Mouse (Mus musculus): Measurements from ENCODE around the gene Gli3.

Gene Gli3

DNA sequence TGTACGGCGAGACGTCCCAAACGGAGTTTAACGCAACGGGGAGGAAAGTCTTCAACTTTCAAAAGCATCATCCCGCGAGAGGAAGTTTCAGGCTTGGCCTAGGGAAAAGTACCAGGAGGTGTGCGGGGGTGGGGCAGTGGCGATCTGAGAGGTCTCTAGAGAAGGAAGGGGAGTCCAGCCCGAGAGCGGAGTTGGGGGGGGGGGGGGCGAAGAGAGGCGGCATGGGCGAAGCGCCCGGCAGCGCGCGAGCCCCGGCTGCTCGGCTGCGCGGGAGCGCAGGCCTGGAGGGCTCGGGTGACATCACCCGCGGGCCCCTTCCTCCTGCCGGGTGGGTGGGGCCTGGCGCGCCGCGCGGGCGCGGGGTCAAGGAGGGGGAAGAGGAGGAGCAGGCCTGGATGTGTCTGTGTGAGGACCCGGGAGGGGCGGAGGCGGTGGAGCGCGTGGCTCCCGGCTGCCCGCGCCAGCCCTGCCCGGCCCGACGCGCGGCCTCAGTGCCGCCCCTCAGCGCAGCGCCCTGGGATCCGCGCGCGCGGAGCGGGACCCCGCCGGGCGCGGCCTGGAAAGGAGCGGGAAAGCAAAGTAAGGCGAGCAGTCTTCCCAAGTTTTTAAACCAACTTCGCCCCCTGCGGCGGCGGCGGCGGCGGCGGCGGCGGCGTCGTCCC, at the start of gene Gli3:
Gene Gli3, plus strand, starts transcription at position 406 of the 662 bp plus-strand sequence.
- peak; percentile 95 for DNase-seq

DNA sequence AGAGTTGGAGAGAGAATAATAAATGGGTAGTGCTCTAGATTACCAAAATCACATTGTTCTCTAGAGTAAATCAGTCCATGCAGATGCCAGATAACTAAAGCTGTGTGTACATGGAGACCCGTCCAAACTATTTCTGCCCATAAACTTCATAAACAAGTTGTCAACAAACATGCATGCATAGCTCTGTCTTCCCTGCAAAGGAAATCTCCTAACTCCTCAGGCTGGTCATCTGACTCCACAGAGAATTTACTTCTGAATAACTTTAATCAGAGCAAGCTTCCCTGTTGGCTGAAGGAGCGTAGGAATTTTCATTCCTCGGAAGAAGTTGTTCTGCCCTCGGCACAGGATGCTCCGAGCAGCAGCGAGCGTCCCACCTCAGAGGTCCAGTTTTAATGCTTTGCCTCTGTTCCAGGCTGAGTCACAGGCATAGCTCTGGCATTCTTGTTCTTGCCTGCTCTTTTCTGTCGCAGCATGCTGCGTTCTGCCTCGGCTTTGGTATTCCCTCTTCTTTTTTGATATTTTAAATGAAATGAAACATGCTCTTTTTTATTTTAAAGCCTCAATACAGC, 41.8 kb upstream of the Gli3 start:
- no peak for DNase-seq

DNA sequence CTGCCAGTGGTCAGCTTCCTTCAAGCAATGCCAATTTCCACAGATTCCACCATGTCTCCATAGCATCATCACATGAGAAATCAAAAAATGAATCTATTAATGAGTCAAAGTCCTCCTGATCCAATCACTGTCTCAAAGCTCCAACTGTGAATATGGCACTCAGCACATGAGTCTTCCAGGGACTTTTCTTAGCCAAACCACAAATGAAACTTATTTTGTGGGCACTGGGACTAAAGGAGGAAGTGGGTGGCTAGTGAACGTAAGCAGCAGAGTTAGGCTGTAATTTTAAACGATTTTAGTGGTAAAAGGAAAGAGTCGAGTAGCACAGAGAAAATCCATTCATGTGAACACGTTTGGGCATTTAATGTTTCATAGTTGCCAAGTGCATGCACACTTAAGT, 21.0 kb upstream of the Gli3 start:
- no peak for DNase-seq

DNA sequence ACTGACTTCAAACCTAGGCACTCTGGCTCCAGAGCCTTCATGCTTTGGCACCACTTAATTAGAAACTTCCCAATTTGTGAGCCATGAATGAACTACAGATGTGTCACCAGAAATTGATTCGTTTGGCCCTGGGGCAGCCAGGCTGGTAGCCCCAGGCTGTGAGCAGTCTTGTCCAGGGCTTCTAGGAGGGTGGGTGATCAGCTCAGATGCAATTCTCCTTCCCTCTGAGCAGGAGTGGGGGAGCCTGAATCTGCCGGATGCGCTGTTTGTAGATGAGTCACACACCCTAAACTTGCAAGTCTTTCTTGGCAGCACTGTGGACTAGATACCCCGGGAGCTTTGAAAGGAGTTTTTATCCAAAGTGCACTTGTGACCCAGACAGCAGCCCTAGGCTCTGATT, 18.7 kb upstream of the Gli3 start:
- DNase-seq, result no peak

DNA sequence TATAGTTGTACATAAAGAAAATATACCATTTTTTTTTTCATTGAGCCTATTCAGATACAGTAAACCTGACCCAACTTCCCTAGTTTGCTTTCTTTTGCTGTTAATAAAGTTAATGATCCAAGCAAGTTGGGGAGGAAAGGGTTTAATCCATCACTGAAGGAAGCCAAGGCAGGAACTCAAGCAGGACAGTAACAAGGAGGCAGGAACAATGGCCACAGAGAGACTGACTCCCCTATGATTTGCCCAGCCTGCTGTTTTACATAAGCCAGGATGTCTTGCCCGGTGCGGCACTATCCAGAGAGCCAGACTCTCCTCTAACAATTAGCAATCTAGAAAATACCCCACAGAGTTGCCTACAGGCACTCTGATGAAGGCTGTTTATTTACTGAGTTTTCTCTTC, 17.4 kb upstream of the Gli3 start:
- no peak for DNase-seq

DNA sequence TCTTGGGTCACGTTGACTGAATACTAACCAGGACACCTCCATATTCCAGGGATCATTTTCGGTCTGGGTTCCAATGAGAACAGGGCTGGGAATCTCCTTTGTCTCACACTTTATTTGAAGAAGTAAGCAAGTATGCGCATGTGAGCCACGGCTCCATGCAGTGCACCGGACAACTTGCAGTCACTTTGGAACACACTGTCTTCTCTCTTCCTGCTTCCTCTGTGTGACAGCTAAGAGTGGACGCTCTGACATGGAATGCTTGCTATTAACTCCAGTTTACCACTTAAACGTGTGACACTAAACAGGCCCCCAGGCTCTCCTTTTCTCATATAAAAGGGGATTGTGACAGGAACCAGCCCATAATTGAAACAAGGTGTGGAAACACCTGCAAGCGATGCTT, 17.0 kb upstream of the Gli3 start:
- DNase-seq, result no peak

DNA sequence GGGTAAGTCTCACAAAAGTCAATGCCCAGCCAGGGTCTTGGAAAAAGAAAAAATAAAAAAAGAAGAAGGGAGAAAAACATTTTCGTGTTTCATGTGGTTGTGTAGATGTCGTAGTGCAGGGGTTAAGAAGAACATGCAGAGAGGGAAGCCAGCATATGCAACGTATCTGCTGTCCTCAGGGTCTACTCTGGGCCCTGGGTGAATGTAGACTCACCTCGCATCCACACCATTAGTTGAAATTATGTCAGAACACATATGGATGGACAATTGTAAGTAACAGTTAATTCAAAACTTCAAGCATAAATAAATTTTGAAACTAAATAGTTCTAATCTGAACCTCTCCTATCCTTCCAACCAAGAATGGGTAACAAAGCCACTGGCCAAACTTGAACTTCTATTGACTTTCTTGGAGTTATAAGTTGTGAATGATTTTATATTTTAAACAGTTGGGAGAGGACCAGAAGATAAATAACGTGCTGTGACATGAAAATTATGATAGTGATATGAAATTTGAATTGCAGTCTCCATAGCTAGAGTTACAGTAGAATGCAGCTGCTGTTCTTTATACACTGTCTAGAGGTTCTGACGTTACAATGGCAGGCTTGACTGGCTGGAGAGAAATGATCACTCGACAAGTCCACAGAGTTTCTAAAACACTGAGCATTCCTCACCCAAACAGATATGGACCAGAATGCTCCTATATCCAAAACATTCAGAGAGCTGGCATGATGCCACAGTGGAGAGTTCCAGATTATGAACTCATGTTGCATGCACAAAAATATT, 16.1 kb upstream of the Gli3 start:
- DNase-seq, result no peak

DNA sequence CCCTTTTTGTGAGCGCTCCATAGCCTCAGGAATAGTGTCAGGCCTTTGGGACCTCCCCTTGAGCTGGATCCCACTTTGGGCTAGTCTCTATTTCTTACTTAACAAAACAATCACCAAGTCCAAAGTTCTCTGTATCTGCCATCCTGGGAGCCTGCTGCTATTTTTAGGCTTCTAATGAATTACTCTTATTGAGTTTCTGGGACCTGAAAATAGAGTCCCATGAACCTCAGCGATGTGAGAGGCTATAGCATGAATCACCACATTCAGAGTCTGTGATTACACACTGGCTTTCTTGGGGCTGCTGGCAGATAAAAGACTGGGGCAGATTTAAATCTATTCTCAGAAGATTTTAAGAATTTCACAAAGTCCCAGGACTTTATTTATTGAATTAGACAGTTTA, 12.1 kb upstream of the Gli3 start:
- no peak for DNase-seq

DNA sequence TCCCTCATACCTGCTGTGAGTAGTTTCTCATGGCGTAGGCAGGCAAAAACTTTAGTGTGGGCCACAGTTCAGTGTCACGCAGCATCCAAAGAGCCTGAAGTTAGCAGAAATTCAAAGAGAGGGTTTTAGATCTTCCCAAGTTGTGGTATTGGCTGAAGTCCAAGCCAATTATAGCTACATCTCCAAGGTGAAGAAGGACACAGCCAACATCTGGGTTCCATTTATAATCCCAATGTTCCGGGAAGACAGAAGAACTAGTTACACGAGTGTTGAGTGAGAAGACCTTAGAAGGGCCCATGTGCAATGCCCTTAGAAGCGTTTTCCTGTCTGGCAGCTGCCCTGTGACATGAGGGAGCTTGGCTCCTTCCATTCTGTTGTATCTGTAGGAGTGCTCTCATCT, 5.2 kb upstream of the Gli3 start:
- DNase-seq, result no peak

DNA sequence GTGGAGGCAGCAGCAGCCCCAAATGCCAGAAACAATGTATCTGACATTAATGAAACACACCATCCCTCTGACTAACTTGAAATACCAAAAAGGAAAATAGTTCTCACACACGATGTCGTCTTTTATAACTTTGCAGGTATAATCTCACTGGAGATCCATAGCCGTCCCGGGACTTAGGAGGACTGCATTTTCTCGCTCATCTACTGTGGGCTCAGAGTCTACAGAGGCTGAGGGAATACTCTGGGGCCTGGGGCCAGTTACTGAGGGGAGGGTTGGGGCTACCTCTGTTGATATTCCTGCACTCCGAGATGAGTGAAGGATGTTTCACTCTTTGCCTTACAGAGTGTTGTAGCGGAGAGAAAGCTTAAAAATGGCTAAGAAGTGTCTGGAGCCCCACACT, 1.1 kb upstream of the Gli3 start:
- DNase-seq, result no peak

DNA sequence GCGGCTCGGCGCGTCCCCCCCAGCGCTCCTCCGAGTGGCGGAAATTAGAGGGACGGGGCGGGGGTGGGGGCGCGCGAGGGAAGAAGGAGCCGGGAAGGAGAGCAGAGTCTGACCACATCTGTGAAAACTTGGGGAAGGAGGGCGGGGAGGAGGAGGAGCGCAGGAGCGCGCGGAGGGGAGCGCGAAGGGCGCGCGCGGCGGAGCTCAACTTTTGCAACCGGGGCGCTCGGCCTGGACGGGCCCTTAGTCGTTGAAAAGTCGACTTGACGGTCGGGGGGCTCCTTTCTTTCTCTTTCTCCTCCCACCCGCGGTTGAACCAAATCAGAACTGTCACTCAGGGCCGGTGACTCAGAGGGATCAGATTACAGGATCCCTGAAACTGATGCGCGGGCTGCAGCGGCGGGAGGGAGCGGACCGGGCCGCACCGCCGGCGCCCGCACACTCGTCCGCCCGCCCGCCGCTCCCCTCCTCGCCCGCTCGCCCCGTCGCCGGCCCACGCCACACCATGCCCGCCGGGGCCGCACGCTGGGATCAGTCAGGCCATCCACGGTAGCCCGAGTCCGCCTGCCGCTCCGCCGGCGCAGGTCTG, 551 bp downstream of the Gli3 start:
- DNase-seq, result peak; percentile 87

DNA sequence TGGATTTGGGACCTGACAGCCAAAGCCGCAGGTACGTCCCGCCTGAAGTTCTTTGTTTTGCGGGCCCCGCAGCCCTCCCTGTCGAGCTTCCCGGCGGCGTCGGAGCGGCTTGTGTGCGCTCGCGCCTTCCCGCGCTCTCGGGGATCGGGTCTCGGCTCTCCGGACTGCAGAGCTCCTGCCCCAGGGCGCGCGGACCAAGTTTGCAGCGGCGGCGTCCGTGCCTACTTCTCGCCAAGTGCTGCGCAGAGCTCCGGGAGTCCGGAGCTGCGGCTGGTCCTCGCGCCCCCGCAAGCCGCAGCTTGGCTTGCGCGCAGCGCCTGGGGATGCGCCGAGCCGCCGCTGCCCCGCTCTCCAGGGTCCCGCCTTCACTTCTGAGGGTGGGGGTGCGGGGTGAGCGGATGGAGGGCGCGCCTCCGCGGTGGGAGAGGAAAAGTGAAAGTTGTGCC, 1.1 kb downstream of the Gli3 start:
- DNase-seq, result peak; percentile 64

DNA sequence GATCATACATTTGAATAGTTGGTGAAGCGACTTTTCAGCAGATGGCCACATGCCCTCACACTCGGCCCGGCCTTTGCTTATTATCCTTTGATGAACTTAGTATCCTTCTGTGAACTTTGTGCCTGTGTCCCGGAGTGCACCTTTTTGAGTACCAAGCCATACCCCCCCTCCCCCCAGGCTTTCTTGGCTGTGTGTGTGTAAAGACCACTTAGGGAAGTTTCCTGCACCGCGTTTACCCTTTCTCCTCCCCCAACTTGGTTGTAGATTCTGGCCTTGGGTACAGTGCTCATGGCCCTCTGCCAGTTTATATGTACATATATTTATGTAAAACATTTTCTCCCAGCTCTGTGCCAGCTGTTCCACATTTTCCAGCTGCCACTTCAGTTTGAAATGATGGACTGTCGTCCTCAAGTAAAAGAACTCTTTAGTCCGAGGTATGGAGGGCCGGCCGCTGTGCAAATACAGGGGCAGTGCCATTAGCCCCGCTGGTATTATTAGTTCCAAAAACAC, 1.8 kb downstream of the Gli3 start:
- DNase-seq, result peak; percentile 45

DNA sequence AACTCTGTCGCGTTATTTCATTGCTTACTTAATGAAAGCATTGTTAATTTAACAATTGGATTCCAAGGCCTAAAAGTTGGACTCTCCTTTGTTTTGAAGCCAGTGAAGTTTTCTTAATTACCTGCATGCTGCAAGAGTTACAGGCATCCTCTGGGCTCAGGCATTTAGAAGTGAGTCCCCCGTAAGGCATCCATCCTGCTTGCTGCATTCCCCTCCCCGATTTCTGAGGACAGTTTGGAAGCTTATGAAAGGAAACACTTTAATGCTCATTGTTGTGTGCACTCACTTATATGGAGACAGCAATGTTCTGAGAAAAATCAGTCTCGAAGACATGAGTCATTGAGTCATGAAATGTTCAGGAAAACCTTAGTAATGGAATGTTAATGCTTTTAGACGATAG, 3.5 kb downstream of the Gli3 start:
- DNase-seq, result no peak

DNA sequence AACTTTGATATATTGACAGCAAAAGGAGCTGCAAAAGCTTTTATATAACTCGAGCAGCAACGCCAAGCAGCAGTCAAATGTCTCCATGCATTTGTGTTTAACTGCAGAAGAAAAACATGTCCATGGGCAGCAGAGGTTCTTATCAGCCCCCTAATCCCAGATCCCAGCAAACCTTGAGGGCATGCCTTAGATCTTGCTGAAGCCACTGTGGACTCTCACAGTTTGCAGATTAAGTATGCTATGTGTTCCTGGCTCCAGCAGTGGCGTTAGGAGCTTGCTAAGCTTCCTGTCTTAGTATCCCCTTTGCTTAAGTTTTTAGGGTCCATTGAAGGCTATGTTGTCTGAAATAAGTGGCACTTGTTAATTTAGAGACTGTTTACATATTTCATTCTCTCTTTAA, 4.4 kb downstream of the Gli3 start:
- DNase-seq, result peak; percentile 33

DNA sequence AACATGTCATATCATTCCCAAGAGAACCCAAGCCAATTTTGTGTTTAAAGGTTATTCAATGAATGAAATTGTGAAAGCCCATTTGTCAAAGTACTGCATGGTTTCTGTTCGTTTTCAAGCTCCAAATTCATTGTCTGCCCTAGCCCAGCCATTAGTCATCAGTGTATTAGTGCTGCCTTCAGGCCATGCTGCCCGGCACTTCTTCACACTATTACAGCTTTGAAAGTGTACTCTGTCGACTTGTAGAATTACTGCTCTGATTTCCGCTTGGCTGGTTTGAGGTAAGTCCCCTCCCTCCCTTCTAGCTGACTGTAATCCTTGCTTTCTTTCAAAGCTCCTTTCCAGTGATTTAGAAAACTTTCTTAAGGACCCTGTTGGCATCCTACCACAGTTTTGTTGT, 5.4 kb downstream of the Gli3 start:
- peak; percentile 32 for DNase-seq

DNA sequence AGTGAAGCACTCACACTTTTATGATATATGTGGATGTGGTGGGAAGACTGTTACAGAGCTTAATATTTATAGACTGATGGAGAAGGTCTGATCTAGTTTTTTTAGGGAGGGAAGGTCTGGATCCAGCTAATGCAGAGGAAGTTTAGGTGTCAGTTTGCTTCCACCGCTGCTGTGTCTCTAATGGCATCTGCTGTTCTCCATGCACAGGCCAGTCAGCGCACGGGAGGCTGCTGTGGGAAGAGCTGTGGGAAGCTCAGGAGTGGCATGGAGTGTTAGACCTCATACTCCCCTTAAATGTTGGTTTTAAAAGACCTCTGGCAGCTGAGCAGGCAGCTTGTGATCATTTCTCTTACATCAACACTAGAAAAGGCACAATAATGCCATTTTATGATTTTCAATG, 7.0 kb downstream of the Gli3 start:
- DNase-seq, result no peak

DNA sequence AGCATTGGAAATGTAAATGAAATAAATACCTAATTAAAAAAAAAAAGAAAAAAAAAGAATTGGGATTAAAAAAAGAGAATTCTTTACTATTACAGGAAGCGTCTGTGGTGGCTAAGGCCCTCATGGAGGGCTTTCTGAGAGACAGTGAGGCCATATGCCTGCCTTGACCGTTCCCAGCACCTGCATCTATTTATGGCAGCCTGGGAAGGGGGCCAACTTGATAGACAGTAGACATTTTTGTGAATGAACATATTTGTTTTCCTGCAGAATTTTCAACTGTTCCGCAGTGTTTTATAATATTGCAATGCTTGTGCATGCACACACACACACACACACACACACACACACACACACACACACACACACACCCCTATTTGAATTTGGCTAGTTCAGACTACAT, 9.7 kb downstream of the Gli3 start:
- no peak for DNase-seq

DNA sequence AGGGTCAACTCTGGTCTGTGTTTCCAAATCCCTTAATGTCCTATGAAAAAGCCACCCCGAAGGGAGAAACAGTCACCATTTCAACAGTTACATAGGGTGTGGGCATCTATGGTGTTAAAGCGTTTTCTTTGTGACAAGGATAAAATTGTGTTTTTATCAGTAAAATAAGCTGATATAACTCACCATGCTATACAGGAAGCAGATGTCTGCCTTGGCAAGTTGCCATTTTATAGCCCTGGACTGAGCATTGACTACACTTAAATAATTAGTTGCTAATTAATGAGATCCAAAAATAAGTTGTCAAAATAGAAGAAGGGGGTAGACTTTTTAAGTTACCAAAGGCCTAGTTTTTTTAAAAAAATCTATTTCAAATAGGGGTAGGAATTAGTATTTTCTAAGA, 11.4 kb downstream of the Gli3 start:
- DNase-seq, result peak; percentile 75

DNA sequence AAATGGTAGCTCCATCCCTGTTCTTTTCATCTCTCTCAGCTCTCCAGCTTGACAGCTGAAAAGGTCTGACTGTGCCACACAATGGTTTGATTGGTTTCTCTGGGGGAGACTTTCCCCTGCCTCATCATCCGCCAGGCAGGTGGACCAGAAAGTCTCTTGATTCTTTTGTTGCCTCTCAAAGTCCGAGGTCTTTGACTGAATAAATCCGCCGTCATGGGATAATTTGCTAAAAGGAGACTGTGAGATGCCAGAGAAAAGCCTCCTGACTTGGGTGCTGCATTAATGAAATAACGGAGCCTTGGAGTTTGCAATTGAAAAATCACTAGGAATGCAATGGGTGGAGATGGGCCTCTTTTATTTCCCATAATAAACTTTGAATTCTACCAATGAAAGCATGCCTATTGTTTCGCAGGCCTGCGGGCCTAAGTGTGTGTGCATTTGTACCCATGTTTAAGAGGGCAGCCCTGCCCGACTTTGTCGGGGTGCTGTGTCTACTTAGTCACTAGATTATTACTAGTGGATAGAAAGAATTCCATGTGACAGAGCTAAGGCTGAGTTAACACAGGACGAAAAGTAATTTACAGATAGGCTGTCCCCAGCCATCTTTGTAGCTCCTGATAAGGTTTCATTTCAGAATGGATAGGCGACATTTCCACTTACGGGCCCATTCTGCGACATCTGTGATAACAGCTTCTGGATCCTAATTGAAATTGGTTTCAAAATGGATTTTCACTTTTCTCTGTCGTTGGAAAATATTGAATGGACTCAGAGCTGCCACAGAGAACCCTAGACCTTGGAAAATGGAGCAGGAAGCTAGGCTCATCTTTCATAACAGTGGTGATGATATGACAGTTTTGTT, 23.2 kb downstream of the Gli3 start:
- DNase-seq, result no peak

DNA sequence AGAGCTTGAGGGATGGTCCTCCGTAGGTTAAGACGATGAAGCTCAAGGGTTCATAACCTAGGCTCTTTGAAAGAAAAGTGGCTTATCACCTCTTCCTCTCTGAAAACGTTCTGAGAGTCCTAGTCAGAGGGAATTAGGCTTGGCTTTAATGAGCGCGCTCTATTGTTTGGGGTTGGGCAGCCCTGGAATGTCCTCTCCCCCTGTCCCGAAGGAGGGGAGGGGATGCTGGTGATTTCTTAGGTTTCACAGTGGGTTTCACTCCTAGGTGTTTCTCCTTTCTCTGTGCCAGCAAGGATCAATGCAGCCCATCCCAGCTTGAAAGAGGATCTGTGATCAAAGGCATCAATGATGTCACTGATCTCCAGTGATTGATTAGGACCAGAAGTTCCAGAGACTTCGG, 24.3 kb downstream of the Gli3 start:
- DNase-seq, result peak; percentile 55

DNA sequence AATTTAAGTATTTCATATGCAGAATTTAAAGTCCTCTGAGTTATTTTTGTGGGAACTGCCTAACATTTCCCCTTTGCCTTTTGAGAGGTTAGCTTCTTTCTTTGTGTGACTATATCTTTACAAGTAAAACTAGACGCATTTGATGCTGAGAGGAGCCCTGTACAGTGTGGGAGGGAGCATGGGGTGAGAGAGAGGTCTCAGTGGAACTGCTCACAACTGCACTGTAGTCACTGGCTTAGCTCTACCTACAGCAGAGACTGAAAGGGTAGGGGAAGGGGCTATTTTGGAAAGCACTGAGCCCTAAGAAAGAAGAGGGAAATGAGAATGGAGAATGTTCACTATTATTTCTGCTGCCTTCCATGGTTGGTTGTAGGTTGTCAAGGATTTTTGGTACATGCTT, 25.0 kb downstream of the Gli3 start:
- DNase-seq, result no peak

DNA sequence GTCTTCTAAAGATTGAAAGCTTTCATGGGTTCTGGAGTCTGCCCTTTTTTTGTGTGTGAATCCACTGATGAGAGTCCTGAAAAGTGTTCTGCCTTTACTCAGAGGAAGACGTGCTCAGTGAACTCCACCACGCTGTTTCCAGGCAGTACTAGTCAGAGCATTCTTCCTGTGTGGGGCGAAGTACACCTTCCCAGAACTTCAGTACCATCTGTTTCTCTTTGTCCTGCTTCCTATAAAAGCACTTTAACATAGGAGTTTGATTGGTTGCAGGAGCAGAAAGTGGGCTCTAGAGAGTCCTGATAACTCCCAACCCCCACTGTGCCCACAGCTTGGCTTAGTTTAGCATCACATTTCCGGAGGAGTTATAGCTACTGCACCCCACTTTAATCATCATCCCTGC, 32.8 kb downstream of the Gli3 start:
- DNase-seq, result no peak
